Mouse (Mus musculus) gastrocnemius, adult 8-10 months (tissue): ENCODE data around the gene Zfp990. TPM values are rescaled to one million over a fixed set of nuclear protein-coding genes. Genes with fewer than 3 reads are reported as not detected.
"Not testable (repeated sequence)": the region's sequence is repeated elsewhere in the genome, so short reads cannot be mapped to it uniquely, and the experiment has no call there.

Experiments used
- DNase-seq, 2 experiments: peaks; one replicate each; pipeline ENCODE4 v3.0.0; 2022; ENCODE audit warnings: low spot score in 2 of 2
- total RNA-seq, 4 experiments: library from RNA; stranded (reverse); gene quantifications; 2 replicates each; pipeline ENCODE4 v1.2.4; 2022

Zfp990 gene
- total RNA-seq, 4 experiments from 2014 or later: not detected

DNA sequence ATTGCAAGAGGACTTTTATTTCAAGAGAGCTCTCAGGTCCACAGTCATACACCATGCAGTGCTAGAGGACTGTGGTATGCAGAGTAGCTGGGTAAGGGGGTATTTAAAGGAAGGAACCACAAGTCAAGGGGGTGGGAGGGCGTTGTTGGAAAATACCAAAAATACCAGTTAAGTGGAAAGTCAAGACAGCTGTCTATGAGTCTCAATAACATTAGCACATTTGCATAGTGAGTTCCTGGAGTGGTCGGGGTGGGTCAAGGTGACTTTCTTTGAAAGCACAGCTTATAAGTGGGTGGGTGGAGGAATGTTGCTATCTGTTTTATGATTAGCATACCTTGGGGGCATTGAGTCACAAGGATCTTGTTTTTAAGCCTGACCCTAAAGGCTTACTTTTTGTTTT lies 75.5 kb downstream of the Zfp990 start:
- not testable (repeated sequence) for DNase-seq

Other genes starting within 250 kb of the Zfp990 start
- under 1 TPM in 2 of 4 experiments, not detected in 2; 0.09 to 0.11 TPM for gene Tnfrsf8, start 195.6 kb upstream of the Zfp990 start, total RNA-seq
- under 1 TPM; 0.10 to 0.27 (median 0.18) TPM for gene Gm13212, start 74.4 kb downstream of the Zfp990 start, total RNA-seq
- under 1 TPM in 2 of 4 experiments, not detected in 2; 0.12 to 0.16 TPM for gene Zfp980, start 159.9 kb downstream of the Zfp990 start, total RNA-seq